Mouse (Mus musculus) spleen, postnatal 14 days (tissue): Measurements from ENCODE around the gene Astn1.
A peak's percentile ranks its signal among the peaks of the same experiment; 100 is the strongest.

Source experiments
- DNase-seq, 2 experiments: peaks; one replicate each; pipeline ENCODE4 v3.0.0; 2021 to 2022; ENCODE audit warnings: low spot score in 2 of 2

Astn1 gene

GRCm38 (mm10) chr1:158615202-158615601 is 253.1 kb downstream of the Astn1 start:
- DNase-seq, result no peak

GRCm38 (mm10) chr1:158617943-158618342 is 255.9 kb downstream of the Astn1 start:
- no peak for DNase-seq

- no peak for DNase-seq
These were observed 270.9 kb downstream of the Astn1 start for GRCm38 (mm10) chr1:158632935-158633334.

GRCm38 (mm10) chr1:158633441-158633840 is 271.4 kb downstream of the Astn1 start:
- DNase-seq, result no peak

GRCm38 (mm10) chr1:158641306-158641705 is 279.2 kb downstream of the Astn1 start:
- DNase-seq, result no peak

- no peak for DNase-seq
These were observed 280.2 kb downstream of the Astn1 start for GRCm38 (mm10) chr1:158642247-158642646.

- DNase-seq, result no peak
These were observed 290.7 kb downstream of the Astn1 start for GRCm38 (mm10) chr1:158652799-158653198.

- no peak for DNase-seq
These were observed 291.9 kb downstream of the Astn1 start for GRCm38 (mm10) chr1:158653808-158654520.

- DNase-seq, result no peak
These were observed 292.6 kb downstream of the Astn1 start for GRCm38 (mm10) chr1:158654571-158655205.

- DNase-seq, result no peak
These were observed 294.9 kb downstream of the Astn1 start for GRCm38 (mm10) chr1:158656986-158657385.

- DNase-seq, result no peak
These were observed 303.9 kb downstream of the Astn1 start for GRCm38 (mm10) chr1:158666001-158666400.

- peak in 1 of 2 experiments; percentile 5 for DNase-seq
These were observed 308.0 kb downstream of the Astn1 start for GRCm38 (mm10) chr1:158669971-158670592.

GRCm38 (mm10) chr1:158687726-158688125 is 325.7 kb downstream of the Astn1 start:
- no peak for DNase-seq

GRCm38 (mm10) chr1:158697423-158697822 is 335.4 kb downstream of the Astn1 start:
- no peak for DNase-seq

- DNase-seq, result no peak
These were observed 335.9 kb downstream of the Astn1 start for GRCm38 (mm10) chr1:158697859-158698569.

GRCm38 (mm10) chr1:158699276-158699675 is 337.2 kb downstream of the Astn1 start:
- no peak for DNase-seq

- no peak for DNase-seq
These were observed 338.1 kb downstream of the Astn1 start for GRCm38 (mm10) chr1:158700147-158700546.

GRCm38 (mm10) chr1:158701336-158701735 is 339.3 kb downstream of the Astn1 start:
- no peak for DNase-seq

- DNase-seq, result no peak
These were observed 351.4 kb downstream of the Astn1 start for GRCm38 (mm10) chr1:158713301-158714095.

- no peak for DNase-seq
These were observed 370.9 kb downstream of the Astn1 start for GRCm38 (mm10) chr1:158732868-158733496.
